Comparison of ENCODE assay signal across 10 mouse cellular contexts in the genomic region with DNA sequence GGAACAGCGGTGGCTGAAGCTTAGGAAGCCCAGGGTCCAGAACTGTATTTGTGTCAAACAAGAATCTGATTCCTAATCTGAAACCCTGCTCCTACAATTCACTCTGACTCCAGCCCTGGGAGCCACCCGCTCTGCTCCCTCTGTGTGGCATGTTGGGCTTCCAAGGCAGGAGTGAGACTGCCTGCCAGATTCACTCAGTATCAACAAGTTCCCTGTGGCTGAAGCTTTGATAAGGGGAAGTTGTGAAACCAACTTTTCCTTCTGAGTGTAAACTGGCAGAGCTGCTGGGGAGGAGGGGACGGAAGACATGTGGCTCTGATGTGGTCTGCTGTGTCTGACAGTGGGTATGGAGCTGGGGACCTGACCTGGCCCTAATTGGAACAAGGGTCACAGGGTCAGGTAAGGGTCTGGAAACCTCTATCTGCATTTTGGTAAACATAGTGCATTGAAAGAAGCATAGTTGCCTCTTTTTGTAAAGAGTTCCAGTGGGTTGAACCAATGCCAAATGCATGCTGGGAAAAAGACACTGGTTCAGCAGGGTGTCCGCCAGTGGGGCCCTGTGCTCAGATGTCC.
DNase-seq lines count a peak whose midpoint lies in the region; ATAC-seq and TF ChIP-seq lines count a peak whose summit lies in the region.
"Had no signal": no experiment of that assay in that cellular context is flagged by ENCODE, and none has a peak within 500 bp of the region (broad histone marks: within the 10 kb centered on the region; RNA-seq: fewer than 3 reads in every experiment).

No protein-coding gene starts in this region.

- H3K9me3 ChIP-seq in hindbrain, embryonic 16.5 days (ENCODE audit: control insufficient read depth, low read length), result no peaks in the 10 kb centered on the region
- H3K9me3 ChIP-seq in hindbrain, embryonic 13.5 days, result no peaks in the 10 kb centered on the region
- no peaks in the 10 kb centered on the region for H3K9me3 ChIP-seq in lung, embryonic 16.5 days (ENCODE audit: control insufficient read depth, low read length)
- no peaks in the 10 kb centered on the region for H3K9me3 ChIP-seq in kidney, embryonic 14.5 days (ENCODE audit: control insufficient read depth, low read length)
- no peaks in the 10 kb centered on the region for H3K9me3 ChIP-seq in midbrain, embryonic 11.5 days (ENCODE audit: control insufficient read depth, low read length)
- H3K9me3 ChIP-seq: hindbrain, embryonic 15.5 days had no signal

- no peak for TF ChIP-seq CTCF in bone marrow macrophage, adult 2 months (IDR thresholded peaks at IDR 0.05; ENCODE audit: low read depth, low read length)

- H3K4me2 ChIP-seq in hindbrain, embryonic 16.5 days (ENCODE audit: low read length), result no peak overlapping the region
- no peak overlapping the region for H3K4me2 ChIP-seq in hindbrain, embryonic 13.5 days
- no peak overlapping the region for H3K4me2 ChIP-seq in lung, embryonic 16.5 days (ENCODE audit: low read depth, low read length)
- no peak overlapping the region for H3K4me2 ChIP-seq in kidney, embryonic 14.5 days (replicated peaks; ENCODE audit: low read depth, low read length)
- no peak overlapping the region for H3K4me2 ChIP-seq in midbrain, embryonic 11.5 days
- H3K4me2 ChIP-seq: hindbrain, embryonic 15.5 days had no signal

- 0 out of 2 replicates have a peak, but pooled peaks have one; percentile 22 for ATAC-seq in hindbrain, embryonic 16.5 days
- ATAC-seq in hindbrain, embryonic 13.5 days (ENCODE audit: low FRiP score), result no peak
- peak; percentile 78 for ATAC-seq in lung, embryonic 16.5 days (ENCODE audit: low read depth)
- no peak for ATAC-seq in kidney, embryonic 14.5 days (ENCODE audit: low FRiP score, low TSS enrichment)
- no peak for ATAC-seq in midbrain, embryonic 11.5 days (ENCODE audit: low FRiP score)

- H3K36me3 ChIP-seq in hindbrain, embryonic 16.5 days (ENCODE audit: control insufficient read depth, insufficient read depth, low read length), result no peaks in the 10 kb centered on the region
- 0 out of 2 replicates have a peak, but pooled peaks cover 5% of the 10 kb centered on the region for H3K36me3 ChIP-seq in hindbrain, embryonic 13.5 days
- H3K36me3 ChIP-seq in lung, embryonic 16.5 days (ENCODE audit: control insufficient read depth, insufficient read depth, low read length), result no peaks in the 10 kb centered on the region
- no peaks in the 10 kb centered on the region for H3K36me3 ChIP-seq in kidney, embryonic 14.5 days (ENCODE audit: control insufficient read depth, insufficient read depth, low read length)
- no peaks in the 10 kb centered on the region for H3K36me3 ChIP-seq in midbrain, embryonic 11.5 days (ENCODE audit: control insufficient read depth, insufficient read depth, low read length)
- H3K36me3 ChIP-seq: hindbrain, embryonic 15.5 days had no signal

- no peak for TF ChIP-seq POLR2A in bone marrow macrophage, adult 2 months (IDR thresholded peaks at IDR 0.05; ENCODE audit: borderline replicate concordance, low read depth, low read length)

- peak overlapping the region; percentile 30; the same call in 1 of the 2 replicates for H3K27ac ChIP-seq in hindbrain, embryonic 16.5 days (ENCODE audit: low read depth, low read length)
- H3K27ac ChIP-seq in hindbrain, embryonic 13.5 days, result no peak overlapping the region
- H3K27ac ChIP-seq in bone marrow macrophage, adult 2 months (ENCODE audit: insufficient read depth, low read depth, low read length), result peak overlapping the region; percentile 88
- H3K27ac ChIP-seq in lung, embryonic 16.5 days (ENCODE audit: low read length), result peak overlapping the region; percentile 62
- no peak overlapping the region for H3K27ac ChIP-seq in kidney, embryonic 14.5 days (ENCODE audit: low read depth, low read length)
- H3K27ac ChIP-seq in midbrain, embryonic 11.5 days (ENCODE audit: low read depth, low read length), result no peak overlapping the region
- H3K27ac ChIP-seq: hindbrain, embryonic 15.5 days; liver, embryonic 14.5 days had no signal

- no peak overlapping the region for H3K4me3 ChIP-seq in hindbrain, embryonic 16.5 days (ENCODE audit: low read length)
- no peak overlapping the region for H3K4me3 ChIP-seq in hindbrain, embryonic 13.5 days
- H3K4me3 ChIP-seq in bone marrow macrophage, adult 2 months (ENCODE audit: insufficient read depth, low read length), result no peak overlapping the region
- H3K4me3 ChIP-seq in lung, embryonic 16.5 days (ENCODE audit: low read length), result no peak overlapping the region
- no peak overlapping the region for H3K4me3 ChIP-seq in kidney, embryonic 14.5 days (ENCODE audit: low read length)
- H3K4me3 ChIP-seq in midbrain, embryonic 11.5 days (ENCODE audit: low read depth, low read length), result no peak overlapping the region
- H3K4me3 ChIP-seq: hindbrain, embryonic 15.5 days had no signal

- 77% methylated on average over 4 of the region's 4 CpGs for WGBS in hindbrain, embryonic 16.5 days
- WGBS in hindbrain, embryonic 13.5 days, result 81% methylated on average over 4 of the region's 4 CpGs
- WGBS in lung, embryonic 16.5 days, result 58% methylated on average over 4 of the region's 4 CpGs
- WGBS in kidney, embryonic 14.5 days, result 90% methylated on average over 4 of the region's 4 CpGs
- WGBS in midbrain, embryonic 11.5 days, result 91% methylated on average over 4 of the region's 4 CpGs

- H3K9ac ChIP-seq in hindbrain, embryonic 16.5 days (ENCODE audit: low read depth, low read length), result no peak overlapping the region
- H3K9ac ChIP-seq in hindbrain, embryonic 13.5 days, result no peak overlapping the region
- H3K9ac ChIP-seq in lung, embryonic 16.5 days (ENCODE audit: low read length), result no peak overlapping the region
- no peak overlapping the region for H3K9ac ChIP-seq in kidney, embryonic 14.5 days (ENCODE audit: low read depth, low read length)
- H3K9ac ChIP-seq in midbrain, embryonic 11.5 days (ENCODE audit: low read length), result no peak overlapping the region
- H3K9ac ChIP-seq: hindbrain, embryonic 15.5 days; liver, embryonic 14.5 days had no signal

- no peaks in the 10 kb centered on the region for H3K27me3 ChIP-seq in hindbrain, embryonic 16.5 days (replicated peaks; ENCODE audit: control insufficient read depth, insufficient read depth, low read length)
- H3K27me3 ChIP-seq in hindbrain, embryonic 13.5 days, result no peaks in the 10 kb centered on the region
- no peaks in the 10 kb centered on the region for H3K27me3 ChIP-seq in lung, embryonic 16.5 days (ENCODE audit: control insufficient read depth, insufficient read depth, low read depth, low read length)
- no peaks in the 10 kb centered on the region for H3K27me3 ChIP-seq in kidney, embryonic 14.5 days (ENCODE audit: control insufficient read depth, insufficient read depth, low read length)
- no peaks in the 10 kb centered on the region for H3K27me3 ChIP-seq in midbrain, embryonic 11.5 days (ENCODE audit: control insufficient read depth, insufficient read depth, low read length)
- H3K27me3 ChIP-seq: hindbrain, embryonic 15.5 days had no signal

- H3K4me1 ChIP-seq in hindbrain, embryonic 16.5 days (ENCODE audit: control insufficient read depth, insufficient read depth, low read depth, low read length), result peaks cover 9% of the 10 kb centered on the region
- peaks cover 13% of the 10 kb centered on the region for H3K4me1 ChIP-seq in hindbrain, embryonic 13.5 days (replicated peaks)
- H3K4me1 ChIP-seq in bone marrow macrophage, adult 2 months (ENCODE audit: control insufficient read depth, insufficient read depth, low read length), result peaks cover 46% of the 10 kb centered on the region
- H3K4me1 ChIP-seq in lung, embryonic 16.5 days (replicated peaks; ENCODE audit: control insufficient read depth, insufficient read depth, low read length), result peaks cover 17% of the 10 kb centered on the region
- no peaks in the 10 kb centered on the region for H3K4me1 ChIP-seq in kidney, embryonic 14.5 days (ENCODE audit: control insufficient read depth, insufficient read depth, low read length)
- H3K4me1 ChIP-seq in midbrain, embryonic 11.5 days (ENCODE audit: control insufficient read depth, insufficient read depth, low read length), result no peaks in the 10 kb centered on the region
- H3K4me1 ChIP-seq: hindbrain, embryonic 15.5 days had no signal

- DNase-seq in heart, adult 8-10 months (ENCODE audit: low spot score), result peak; percentile 65
- DNase-seq in frontal cortex, postnatal 10 days (ENCODE audit: low spot score in 2 of 2), result no peak
- DNase-seq in midbrain, embryonic 11.5 days (ENCODE audit: low spot score, missing footprints), result no peak

Comparison
In these comparisons a context has a peak if more than half of its experiments do, and no peak if none do; other contexts are left out.
1. ATAC-seq: peak in hindbrain, embryonic 16.5 days (single experiment) and lung, embryonic 16.5 days (single experiment); none in hindbrain, embryonic 13.5 days (single experiment), kidney, embryonic 14.5 days (single experiment) and midbrain, embryonic 11.5 days (single experiment).
2. H3K27ac ChIP-seq: peak in hindbrain, embryonic 16.5 days (single experiment), bone marrow macrophage, adult 2 months (single experiment) and lung, embryonic 16.5 days (single experiment); none in hindbrain, embryonic 13.5 days (single experiment), kidney, embryonic 14.5 days (single experiment) and midbrain, embryonic 11.5 days (single experiment).